Mouse (Mus musculus): Measurements from ENCODE around the gene Cacna1d. TPM values are rescaled to one million over a fixed set of nuclear protein-coding genes. Genes with fewer than 3 reads are reported as not detected.
A peak's percentile ranks its signal among the peaks of the same experiment; 100 is the strongest.

The Cacna1d gene
- polyA plus RNA-seq, 1 experiment = 3.2 TPM

GRCm38 (mm10) chr14:30178306-30178705, 312.9 kb downstream of the Cacna1d start:
- Histone ChIP-seq H3K4me3 (ENCODE audit: extremely low read depth, insufficient read depth, insufficient read length) (no peak overlapping the region), H3K27ac (ENCODE audit: insufficient read depth, low read length) (no peak overlapping the region), H3K4me1 (ENCODE audit: control insufficient read depth, insufficient read depth, insufficient read length) (peaks cover 2% of the 10 kb centered on the region; the same call in 1 of the 2 replicates), H3K27me3 (ENCODE audit: control insufficient read depth, insufficient read depth, low read length) (no peaks in the 10 kb centered on the region), H3K36me3 (ENCODE audit: control insufficient read depth, insufficient read depth, low read length) (no peaks in the 10 kb centered on the region)
- TF ChIP-seq POLR2A (IDR thresholded peaks at IDR 0.05; ENCODE audit: low read depth, low read length) (no peak), CTCF (IDR thresholded peaks at IDR 0.05; ENCODE audit: extremely low read depth, insufficient read depth, insufficient read length, insufficient replicate concordance) (no peak)
- WGBS = 88% methylated on average over 4 of the region's 4 CpGs
- no peak for DNase-seq (ENCODE audit: low read depth in 1 of 2, low spot score in 2 of 2)

GRCm38 (mm10) chr14:30177850-30178249, 313.4 kb downstream of the Cacna1d start:
- Histone ChIP-seq H3K36me3 (ENCODE audit: control insufficient read depth, insufficient read depth, low read length) (no peaks in the 10 kb centered on the region), H3K4me1 (ENCODE audit: control insufficient read depth, insufficient read depth, insufficient read length) (peaks cover under 1% of the 10 kb centered on the region; the same call in 1 of the 2 replicates), H3K27me3 (ENCODE audit: control insufficient read depth, insufficient read depth, low read length) (no peaks in the 10 kb centered on the region), H3K4me3 (ENCODE audit: extremely low read depth, insufficient read depth, insufficient read length) (no peak overlapping the region), H3K27ac (ENCODE audit: insufficient read depth, low read length) (no peak overlapping the region)
- no peak for DNase-seq (ENCODE audit: low read depth in 1 of 2, low spot score in 2 of 2)
- 65% methylated on average over 5 of the region's 5 CpGs for WGBS
- TF ChIP-seq CTCF (IDR thresholded peaks at IDR 0.05; ENCODE audit: extremely low read depth, insufficient read depth, insufficient read length, insufficient replicate concordance) (no peak), POLR2A (IDR thresholded peaks at IDR 0.05; ENCODE audit: low read depth, low read length) (no peak)

GRCm38 (mm10) chr14:30175362-30175761, 315.9 kb downstream of the Cacna1d start:
- Histone ChIP-seq H3K27ac (ENCODE audit: insufficient read depth, low read length) (no peak overlapping the region), H3K4me3 (ENCODE audit: extremely low read depth, insufficient read depth, insufficient read length) (no peak overlapping the region), H3K27me3 (ENCODE audit: control insufficient read depth, insufficient read depth, low read length) (no peaks in the 10 kb centered on the region), H3K36me3 (ENCODE audit: control insufficient read depth, insufficient read depth, low read length) (no peaks in the 10 kb centered on the region), H3K4me1 (ENCODE audit: control insufficient read depth, insufficient read depth, insufficient read length) (0 out of 2 replicates have a peak, but pooled peaks cover 2% of the 10 kb centered on the region)
- DNase-seq (ENCODE audit: low read depth in 1 of 2, low spot score in 2 of 2) = no peak
- no peak for TF ChIP-seq CTCF (IDR thresholded peaks at IDR 0.05; ENCODE audit: extremely low read depth, insufficient read depth, insufficient read length, insufficient replicate concordance)
- no peak for TF ChIP-seq POLR2A (IDR thresholded peaks at IDR 0.05; ENCODE audit: low read depth, low read length)
- 69% methylated on average over 3 of the region's 3 CpGs for WGBS

- H3K27ac ChIP-seq (ENCODE audit: insufficient read depth, low read length) = no peak overlapping the region
- TF ChIP-seq CTCF (IDR thresholded peaks at IDR 0.05; ENCODE audit: extremely low read depth, insufficient read depth, insufficient read length, insufficient replicate concordance) (no peak), POLR2A (IDR thresholded peaks at IDR 0.05; ENCODE audit: low read depth, low read length) (no peak)
- no peak overlapping the region for H3K4me3 ChIP-seq (ENCODE audit: extremely low read depth, insufficient read depth, insufficient read length)
- no peaks in the 10 kb centered on the region for H3K36me3 ChIP-seq (ENCODE audit: control insufficient read depth, insufficient read depth, low read length)
- H3K27me3 ChIP-seq (ENCODE audit: control insufficient read depth, insufficient read depth, low read length) = no peaks in the 10 kb centered on the region
- DNase-seq (ENCODE audit: low read depth in 1 of 2, low spot score in 2 of 2) = no peak
- 0 out of 2 replicates have a peak, but pooled peaks cover 2% of the 10 kb centered on the region for H3K4me1 ChIP-seq (ENCODE audit: control insufficient read depth, insufficient read depth, insufficient read length)
- 52% methylated on average over 12 of the region's 12 CpGs for WGBS
Measured at GRCm38 (mm10) chr14:30172821-30173755, 318.2 kb downstream of the Cacna1d start.

- no peaks in the 10 kb centered on the region for H3K36me3 ChIP-seq (ENCODE audit: control insufficient read depth, insufficient read depth, low read length)
- no peaks in the 10 kb centered on the region for H3K27me3 ChIP-seq (ENCODE audit: control insufficient read depth, insufficient read depth, low read length)
- 0 out of 2 replicates have a peak, but pooled peaks cover 2% of the 10 kb centered on the region for H3K4me1 ChIP-seq (ENCODE audit: control insufficient read depth, insufficient read depth, insufficient read length)
- H3K4me3 ChIP-seq (ENCODE audit: extremely low read depth, insufficient read depth, insufficient read length) = no peak overlapping the region
- TF ChIP-seq POLR2A (IDR thresholded peaks at IDR 0.05; ENCODE audit: low read depth, low read length) = no peak
- TF ChIP-seq CTCF (IDR thresholded peaks at IDR 0.05; ENCODE audit: extremely low read depth, insufficient read depth, insufficient read length, insufficient replicate concordance) = no peak
- no peak overlapping the region for H3K27ac ChIP-seq (ENCODE audit: insufficient read depth, low read length)
- 86% methylated on average over 6 of the region's 6 CpGs for WGBS
- DNase-seq (ENCODE audit: low read depth in 1 of 2, low spot score in 2 of 2) = no peak
Measured at GRCm38 (mm10) chr14:30171593-30171992, 319.7 kb downstream of the Cacna1d start.

GRCm38 (mm10) chr14:30171008-30171407, 320.2 kb downstream of the Cacna1d start:
- peak; percentile 35; the same call in 1 of the 2 replicates for TF ChIP-seq CTCF (IDR thresholded peaks at IDR 0.05; ENCODE audit: extremely low read depth, insufficient read depth, insufficient read length, insufficient replicate concordance)
- TF ChIP-seq POLR2A (IDR thresholded peaks at IDR 0.05; ENCODE audit: low read depth, low read length) = no peak
- DNase-seq (ENCODE audit: low read depth in 1 of 2, low spot score in 2 of 2) = peak in 1 of 2 experiments; percentile 13
- H3K27ac ChIP-seq (ENCODE audit: insufficient read depth, low read length) = no peak overlapping the region
- no peak overlapping the region for H3K4me3 ChIP-seq (ENCODE audit: extremely low read depth, insufficient read depth, insufficient read length)
- 0 out of 2 replicates have a peak, but pooled peaks cover 2% of the 10 kb centered on the region for H3K4me1 ChIP-seq (ENCODE audit: control insufficient read depth, insufficient read depth, insufficient read length)
- no peaks in the 10 kb centered on the region for H3K27me3 ChIP-seq (ENCODE audit: control insufficient read depth, insufficient read depth, low read length)
- no peaks in the 10 kb centered on the region for H3K36me3 ChIP-seq (ENCODE audit: control insufficient read depth, insufficient read depth, low read length)
- WGBS = 66% methylated on average over 6 of the region's 6 CpGs
